Mouse (Mus musculus): ENCODE results near the gene Vip.

GRCm38 (mm10) chr10:5608874-5609273, 30.1 kb upstream of the Vip start:
- TF ChIP-seq CTCF (IDR thresholded peaks at IDR 0.05; ENCODE audit: low read depth) (no peak), EP300 (IDR thresholded peaks at IDR 0.05; ENCODE audit: low read depth) (no peak)
